Mouse (Mus musculus): Measurements from ENCODE around the gene Sema5b. TPM values are rescaled to one million over a fixed set of nuclear protein-coding genes. Genes with fewer than 3 reads are reported as not detected.
A peak's percentile ranks its signal among the peaks of the same experiment; 100 is the strongest.

Sema5b gene
- 3.9 and 4.3 TPM in 2 replicates for total RNA-seq (2021)
- long read RNA-seq, experiment 1, partial matches to known transcripts = 3 of 4 reads
- long read RNA-seq, experiment 1, other reads (novel, unspliced or antisense) = 0 of 4 reads
- long read RNA-seq, experiment 2, partial matches to known transcripts = 2 of 2 reads
- long read RNA-seq, experiment 2, other reads (novel, unspliced or antisense) = 0 of 2 reads

DNA sequence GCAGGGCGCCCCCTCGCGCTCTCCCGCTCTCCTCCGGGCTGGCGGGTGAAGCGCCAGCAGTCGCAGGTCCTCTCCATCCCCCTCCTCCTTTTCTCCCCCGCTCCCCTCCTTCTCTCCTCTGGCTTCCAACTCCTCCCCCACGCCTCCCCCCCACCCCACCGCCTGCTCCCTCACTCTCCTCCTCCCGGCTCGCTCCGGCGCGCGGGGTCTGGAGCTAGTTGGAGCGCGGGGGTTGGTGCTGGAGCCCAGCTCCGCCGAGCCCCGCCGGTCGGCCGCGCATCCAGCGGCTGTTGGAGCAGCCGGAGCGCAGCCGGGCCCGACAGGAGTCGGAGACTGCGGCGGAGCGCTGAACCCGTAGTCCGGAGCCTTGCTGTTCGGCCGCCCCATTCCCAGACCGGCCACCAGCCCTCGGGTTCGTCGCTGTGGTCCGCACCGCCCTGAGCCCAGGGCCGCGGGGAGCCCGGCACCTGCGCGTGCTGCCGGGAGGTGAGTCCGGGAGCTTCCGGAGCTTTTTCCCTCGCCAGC lies at the start of gene Sema5b:
Gene Sema5b, plus strand, starts transcription at position 29 of the 525 bp plus-strand sequence.
- DNase-seq = peak; percentile 59

DNA sequence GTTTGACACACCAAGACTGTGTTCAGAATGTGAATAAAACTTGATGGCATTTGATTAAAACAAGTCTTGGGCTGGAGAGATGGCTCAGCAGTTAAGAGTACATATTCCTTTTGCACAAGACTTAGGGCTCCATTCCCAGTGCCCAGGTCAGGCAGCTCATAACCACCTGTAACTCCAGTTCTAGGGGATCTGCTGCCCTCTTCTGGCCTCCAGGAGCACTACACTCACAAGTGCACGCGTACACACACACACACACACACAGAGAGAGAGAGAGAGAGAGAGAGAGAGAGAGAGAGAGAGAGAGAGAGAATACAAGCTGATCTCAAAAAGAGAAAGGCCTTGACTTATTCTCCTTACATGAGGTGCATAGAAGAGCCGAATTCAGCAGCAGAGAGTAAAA lies 40.6 kb upstream of the Sema5b start:
- no peak for DNase-seq

DNA sequence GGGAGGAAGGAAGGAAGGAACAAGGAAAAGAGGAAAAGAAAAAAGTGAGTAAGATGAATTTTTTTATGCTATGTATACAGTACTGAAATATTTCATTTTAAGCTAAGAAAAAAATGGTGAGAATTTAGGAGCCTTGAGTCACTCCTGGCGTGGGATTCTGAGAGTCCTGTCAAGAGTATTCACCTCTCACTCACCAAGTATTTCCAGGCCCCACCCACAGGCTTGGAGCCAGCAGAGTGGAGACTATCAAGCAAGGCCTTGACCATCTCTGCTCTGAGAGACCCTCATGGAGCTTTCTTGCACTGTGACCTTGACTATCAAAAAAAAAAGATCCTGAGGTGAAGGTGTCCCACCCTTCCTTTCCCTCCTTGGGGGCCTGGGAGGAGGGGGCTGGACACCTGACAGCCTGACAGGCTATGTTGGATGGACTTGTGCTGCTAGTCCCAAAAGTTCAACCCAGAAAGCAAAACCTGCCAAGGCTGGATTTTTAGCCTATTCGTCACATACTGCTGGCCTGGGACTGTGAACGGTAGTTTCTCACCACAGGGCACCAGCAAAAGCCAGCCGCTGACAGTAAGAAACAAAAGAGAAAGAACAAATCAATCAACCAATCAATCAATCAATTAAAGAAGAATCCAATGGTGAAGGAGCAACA lies 39.7 kb upstream of the Sema5b start:
- DNase-seq = no peak

DNA sequence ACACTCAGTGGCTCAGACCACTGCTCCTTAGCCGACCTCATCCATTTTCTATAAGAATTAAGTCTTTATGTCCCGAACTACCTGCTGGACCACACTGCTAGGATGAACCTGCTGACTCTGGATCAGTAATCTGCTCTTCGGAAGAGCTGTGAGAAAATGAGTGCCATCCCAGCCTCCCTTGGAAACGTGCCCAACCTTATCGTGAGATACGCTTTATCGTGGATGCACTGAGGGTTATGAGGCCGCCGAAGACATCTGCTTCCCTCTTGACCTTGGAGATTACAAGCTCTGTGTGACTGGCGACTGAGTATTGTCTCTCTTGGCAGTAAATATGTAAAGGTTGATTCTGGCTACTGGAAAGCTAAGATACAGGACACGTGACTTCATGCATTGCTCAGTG lies 38.5 kb upstream of the Sema5b start:
- DNase-seq = no peak

DNA sequence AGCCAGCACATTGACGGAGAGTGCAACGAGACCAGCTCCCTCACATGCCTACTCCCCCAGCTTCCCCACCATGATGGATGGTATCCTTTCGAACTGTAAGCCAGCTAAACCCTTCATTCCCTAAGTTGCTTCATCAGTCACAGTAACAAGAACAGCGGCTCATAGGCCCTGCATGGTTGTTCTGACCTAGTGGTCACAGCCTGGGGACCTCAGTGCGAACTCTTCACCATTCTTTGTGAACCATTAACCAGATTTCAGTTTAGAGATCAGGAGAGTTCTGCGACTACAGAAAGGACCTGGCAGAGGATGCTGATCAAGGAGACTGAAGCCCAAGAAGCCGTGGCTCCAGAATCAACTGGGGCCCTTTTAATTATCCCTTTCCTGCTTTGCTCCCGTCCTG lies 36.7 kb upstream of the Sema5b start:
- no peak for DNase-seq

DNA sequence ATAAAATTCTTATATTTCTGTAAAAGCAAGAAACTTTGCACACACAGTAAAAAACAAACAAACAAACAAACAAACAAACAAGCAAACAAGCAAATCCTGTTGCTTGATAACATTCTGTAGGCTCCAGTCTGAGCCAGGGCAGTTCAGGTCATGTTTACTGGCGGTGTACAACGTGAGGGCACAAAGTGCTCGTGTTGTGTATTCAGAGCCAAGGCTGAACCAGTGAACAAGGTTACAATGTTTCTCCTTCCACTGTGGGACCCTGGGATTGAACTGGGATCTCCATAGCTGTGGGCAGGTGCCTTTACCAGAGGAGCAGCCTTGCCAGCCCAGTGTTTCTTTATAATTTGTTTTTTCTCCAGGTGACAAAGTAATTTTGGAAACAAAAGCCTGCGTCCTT lies 35.2 kb upstream of the Sema5b start:
- no peak for DNase-seq

DNA sequence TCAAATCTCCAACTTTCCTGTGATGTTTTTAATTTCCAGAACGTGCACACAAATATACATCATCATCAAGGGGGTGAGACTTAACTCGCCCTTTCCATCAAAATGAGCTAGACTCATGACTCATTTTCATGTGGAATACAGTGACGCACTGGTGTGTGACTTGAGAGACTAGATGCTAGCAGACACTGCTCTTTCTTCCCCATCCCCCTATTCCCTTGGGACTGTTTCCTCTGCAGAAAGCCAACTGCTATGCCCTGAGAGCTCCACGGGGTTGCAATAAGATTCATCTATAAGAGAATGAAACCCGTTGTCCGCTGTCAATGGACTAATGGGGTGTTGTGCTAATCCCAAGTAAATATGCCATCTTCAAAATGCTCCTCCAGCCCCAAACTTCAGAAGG lies 32.4 kb upstream of the Sema5b start:
- DNase-seq = no peak

DNA sequence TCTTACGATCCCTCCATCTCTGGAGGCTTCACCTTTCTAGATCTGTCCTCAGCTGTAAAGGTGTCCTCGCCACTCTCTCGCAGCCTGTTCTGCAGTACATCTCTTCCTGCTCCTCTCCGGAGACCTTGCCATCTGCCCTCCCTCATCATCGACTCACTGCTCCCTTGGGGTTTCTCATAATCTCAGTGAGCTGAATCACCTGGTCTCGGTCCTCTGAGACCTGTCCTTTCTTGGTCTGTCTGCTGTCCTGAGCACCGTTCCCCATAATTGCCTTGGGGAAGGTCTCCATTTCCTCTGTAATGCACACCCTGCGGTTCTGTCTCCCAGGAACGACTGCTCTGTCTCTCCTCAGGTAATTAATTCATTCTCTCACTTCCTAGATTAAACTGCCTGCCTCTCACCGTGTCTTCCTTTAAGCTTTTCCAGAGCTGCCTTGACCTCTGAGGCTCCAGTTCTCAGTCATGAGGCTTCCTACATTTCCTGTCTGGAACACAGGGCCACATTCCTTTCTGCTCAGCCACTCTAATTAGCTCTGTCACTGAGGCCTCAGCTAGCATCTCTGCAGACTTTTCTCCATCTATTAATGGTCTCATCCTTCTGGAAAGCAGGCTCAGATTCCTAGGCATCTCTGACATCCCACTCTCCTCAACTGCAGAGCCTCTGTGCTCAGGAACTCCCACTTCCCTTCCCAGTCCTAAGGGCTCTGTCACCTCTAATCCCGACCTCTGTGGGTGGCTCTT lies 31.4 kb upstream of the Sema5b start:
- DNase-seq = no peak

DNA sequence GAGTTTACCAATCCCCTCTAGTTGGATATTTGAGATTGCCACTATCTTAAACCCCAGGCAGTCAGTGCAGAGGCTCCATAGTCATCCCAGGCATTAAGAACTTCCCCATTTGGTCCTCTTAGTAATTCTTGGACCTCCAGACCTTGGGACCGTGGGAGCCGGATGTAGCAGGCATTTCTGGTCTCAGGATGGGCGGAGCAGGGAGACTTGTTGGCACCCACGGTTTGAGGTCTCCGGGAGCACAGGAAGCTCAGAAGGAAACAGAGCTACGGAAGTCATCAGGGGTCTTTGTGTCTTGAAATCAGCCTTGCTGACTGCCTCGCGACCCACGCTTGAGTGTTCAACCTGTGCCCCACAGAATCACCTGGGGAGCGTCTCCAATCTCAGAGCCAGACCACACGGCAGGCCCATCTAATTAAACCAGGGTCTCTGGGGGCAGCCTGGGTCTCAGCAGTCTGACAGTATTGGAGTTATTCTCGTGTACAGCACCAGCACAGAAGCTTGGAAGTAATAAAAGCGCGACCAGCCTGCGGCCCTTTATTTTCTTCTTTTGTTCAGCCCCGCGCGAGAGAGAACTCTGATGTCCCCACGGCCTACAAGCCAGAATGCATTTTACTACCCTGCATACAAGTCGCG lies 24.9 kb upstream of the Sema5b start:
- DNase-seq = peak; percentile 45

DNA sequence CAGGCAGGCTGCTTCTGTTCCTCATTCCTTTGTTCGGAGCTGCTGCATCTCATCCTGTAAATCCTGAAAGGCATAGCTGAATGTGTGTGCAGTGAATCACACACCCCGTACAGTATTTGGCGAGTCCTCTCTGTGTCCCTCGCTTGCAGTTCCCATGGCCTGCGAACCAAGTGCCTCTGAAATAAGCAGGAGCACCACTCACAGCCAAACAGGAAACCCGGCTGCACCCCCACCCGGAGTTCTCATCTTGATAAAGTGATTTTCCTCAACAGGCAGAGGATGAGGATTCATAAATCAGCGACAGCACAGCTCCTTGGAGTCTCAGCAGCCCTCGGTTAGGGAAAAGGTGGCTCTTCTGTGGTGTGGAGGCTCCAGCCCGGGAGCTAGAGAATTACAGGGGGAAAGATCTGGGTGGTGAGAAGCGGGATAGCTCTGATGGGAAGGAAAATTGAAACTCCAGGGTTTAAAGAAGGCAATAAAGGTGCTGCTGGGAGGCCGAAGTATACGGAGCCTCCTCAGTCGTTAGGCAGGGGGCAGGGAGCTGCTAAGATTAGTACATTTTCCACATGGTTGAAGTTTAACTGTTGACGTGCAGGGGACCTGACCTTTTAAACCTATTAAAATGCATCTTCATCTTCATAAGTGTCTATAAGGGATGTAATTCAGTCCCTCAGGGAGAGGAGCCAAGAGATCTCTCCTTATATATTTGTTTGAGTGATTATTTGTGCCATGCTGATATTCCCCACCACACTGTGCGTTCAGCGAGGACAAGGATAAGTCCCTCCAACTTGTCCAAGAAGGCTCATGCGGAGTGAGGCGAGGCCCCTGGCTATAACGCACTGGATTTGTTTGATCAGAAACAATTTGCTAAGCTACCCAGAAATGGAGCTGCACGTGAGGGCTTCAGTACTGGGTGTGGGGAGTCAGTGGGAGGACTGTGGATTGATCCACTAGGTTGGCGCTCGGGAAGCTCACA lies 22.7 kb upstream of the Sema5b start:
- DNase-seq = peak; percentile 54

DNA sequence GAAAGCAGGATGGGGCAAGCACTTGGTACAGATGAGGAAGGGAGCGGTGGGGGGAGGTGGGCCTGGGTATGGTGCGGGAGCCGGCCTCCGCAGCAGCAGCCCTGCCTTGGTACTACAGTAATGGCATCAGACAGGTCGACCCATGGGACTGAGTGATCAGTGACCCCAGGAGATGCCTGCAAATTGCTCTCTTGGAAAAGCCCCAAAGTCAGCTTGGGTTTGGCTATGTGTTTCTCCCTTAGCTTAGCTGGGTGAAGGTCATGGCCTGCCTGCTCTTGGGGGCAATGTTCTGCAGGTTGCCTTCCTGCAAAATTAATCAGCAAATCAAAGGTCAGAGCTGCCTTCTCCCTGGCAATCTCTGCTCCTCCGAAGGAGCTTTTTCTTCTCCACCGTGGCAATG lies 21.7 kb upstream of the Sema5b start:
- DNase-seq = no peak

DNA sequence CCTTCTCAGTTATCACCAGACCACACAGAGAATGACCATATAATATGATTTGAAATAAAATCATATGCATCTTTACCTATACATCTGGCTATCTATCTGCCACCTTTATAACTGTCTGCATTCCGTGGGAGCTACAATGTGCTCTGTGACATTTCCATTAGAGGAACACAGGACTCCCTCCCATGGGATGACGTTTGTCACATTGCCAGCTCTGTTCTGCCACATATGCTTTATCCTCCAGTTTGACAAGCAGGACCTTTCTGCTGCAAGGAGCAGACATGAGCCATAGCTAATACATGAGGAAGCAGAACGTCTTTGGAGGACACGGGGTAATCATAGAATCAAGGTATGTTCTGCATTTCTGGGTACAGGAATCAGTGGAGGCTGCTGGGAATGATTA lies 16.7 kb upstream of the Sema5b start:
- no peak for DNase-seq

DNA sequence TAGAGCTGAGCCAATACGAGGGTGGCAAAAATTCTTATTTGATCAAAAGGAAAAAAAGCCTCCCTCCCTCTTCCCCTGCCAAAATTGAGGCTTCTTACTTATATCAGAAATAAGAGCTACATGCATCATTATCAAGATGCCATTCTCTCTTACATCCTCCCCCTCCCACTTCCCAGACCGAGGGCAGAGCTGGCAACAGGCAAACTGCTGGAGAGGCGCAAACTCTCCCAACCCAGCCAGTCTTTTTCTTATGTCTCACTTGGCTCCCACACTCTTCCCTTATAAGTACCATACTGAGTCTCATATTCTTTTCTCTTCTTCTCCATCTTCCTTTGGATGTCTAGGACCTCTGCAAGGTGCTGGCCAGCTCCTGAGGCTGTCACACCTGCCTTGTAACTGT lies 6.3 kb upstream of the Sema5b start:
- DNase-seq = no peak

DNA sequence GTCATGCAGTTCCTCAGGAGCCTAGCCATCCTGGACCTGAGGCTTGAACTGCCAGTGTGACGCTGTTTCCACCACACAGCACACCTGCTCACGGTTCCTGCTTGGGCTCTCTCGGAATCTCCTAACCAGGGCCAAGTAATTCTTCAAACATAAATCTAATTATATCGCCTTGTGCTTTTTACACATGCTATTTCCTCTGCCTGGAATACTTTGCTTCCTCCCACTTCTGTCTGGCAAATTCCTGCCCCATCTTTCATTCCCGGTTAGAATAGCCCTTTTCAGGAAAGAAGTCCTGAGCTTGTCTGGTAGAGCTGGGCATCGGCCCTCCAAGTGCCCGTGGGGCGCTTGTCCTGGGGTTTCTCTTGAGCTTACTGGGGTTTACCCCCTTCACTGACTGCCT lies 3.3 kb upstream of the Sema5b start:
- DNase-seq = no peak

DNA sequence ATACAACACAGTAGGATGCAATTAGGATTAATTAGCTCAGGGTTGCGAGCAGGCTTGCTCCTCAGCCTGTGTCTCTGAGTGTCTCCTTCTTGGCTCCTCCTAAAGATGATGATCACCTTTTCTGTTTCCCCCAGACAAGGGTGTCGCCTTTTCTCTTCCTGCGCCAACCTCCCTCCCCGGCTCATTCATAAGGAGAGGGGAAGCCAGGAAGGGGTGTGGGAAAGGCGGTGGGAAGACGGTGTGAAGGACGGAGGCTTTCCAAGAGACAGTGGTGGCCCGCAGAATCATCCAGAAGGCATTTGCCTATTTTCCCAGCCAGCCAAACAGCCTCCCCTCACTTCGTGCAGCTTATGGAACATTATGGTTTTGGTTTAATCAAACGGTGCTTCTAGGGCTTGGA lies 1.9 kb upstream of the Sema5b start:
- DNase-seq = no peak

DNA sequence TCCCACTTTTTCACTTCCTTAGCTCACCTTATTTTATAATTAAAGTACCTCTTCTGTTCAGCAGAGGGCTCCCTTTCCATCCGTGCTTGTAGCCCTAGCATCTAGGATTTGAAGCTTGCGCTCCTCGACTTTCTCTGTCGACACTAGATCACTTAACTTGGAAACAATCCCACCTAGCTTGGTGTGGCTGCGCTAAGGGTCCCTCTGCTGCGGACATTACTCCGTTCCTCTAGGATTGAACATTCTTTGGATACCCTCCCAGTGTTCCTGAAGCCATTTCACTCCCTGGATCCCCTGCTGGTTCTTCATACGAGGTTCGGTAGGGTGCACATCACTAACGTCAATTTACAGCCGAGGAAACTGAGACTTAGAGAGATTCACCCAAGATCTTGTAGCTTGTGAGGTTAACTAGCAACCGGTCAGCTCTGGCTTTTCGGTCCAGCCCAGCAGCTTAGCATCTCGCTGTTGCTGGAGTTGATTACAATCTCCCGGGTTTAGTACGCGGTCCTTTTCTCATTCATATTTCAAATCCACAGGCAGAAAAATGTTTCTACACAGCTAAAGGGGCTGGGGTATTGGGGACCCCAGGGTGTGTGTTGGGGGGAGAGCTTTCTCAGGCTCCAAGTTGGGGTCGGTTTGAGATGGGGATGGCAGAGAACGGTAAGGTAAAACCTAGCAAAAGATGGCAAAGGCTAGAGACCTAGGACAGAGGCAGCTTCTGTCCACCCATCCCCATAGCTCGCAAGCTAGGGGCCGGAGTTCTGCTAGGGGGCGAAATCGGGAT lies 420 bp upstream of the Sema5b start:
- peak; percentile 47 for DNase-seq

DNA sequence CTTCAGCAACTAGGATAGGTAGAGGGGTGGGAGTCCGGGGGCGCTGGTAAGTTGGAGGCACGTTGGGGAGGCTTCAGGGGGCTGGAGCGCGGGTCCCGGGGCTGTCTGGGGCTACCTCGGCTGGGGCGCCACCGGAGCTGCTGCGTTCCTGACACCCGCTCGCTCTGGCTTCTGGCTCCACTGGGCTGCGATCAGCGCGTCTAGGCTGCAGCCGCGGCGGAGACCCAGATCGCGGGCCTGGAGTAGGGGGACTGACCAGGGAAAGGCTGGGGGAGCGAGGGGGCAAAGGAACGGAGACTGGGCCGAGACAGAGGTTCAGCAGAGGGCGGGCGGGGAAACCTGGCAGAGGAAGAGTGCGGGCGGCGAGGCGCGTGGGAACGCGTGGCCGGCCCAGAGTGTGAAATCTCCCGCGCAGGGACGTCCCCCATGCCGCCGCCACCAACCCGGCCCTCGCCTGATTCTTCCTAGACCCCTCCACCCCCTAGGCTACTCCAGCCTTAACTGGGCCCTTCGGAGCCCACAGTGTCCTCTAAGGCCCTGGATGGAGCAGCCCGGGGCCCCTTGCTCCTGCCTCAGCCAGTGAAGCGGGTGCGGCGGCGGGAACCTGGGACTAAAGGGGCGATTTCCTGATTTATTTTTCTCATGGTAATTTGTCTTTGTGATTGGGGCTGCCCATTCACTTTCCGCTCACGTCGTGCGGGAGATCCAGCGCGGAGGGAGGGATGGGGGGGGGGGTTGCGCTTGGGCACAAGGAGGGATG lies 896 bp downstream of the Sema5b start:
- DNase-seq = peak; percentile 51

DNA sequence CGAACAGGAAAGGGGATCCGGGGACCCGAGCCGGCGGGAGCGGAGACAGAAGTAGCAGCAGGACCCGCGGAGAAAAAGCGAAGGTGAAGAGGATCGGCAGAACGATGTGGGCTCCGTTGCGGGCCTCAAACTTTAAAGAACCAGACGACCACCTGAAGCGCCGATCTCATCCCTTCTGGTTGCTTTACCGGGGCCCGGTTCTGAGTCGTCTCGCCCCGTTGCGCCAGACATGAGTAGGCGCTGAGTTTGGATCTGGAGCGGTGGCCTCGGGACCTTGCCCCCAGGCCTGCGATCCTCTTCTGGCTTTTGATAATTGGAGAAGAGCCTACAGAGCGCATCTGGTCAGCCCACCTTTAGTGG lies 1.5 kb downstream of the Sema5b start:
- no peak for DNase-seq

DNA sequence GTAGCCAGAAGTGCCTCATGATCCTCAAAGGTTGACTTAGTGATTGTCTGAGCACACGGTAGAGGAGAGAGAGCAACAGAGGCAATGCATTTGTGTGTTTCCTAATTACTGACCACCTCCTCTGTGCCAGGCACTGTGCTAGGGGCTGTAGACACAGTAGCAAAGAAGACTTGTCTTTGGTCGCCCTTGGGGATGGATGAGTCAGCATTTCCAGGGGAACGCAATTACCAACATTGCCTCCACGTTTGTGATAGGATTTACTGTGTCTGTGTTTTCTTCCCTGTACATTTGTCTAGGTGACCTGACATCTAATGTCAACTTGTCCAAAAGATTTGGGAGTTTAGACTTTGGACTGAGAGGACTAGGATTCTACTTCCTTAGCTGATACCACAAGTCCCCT lies 4.8 kb downstream of the Sema5b start:
- no peak for DNase-seq

DNA sequence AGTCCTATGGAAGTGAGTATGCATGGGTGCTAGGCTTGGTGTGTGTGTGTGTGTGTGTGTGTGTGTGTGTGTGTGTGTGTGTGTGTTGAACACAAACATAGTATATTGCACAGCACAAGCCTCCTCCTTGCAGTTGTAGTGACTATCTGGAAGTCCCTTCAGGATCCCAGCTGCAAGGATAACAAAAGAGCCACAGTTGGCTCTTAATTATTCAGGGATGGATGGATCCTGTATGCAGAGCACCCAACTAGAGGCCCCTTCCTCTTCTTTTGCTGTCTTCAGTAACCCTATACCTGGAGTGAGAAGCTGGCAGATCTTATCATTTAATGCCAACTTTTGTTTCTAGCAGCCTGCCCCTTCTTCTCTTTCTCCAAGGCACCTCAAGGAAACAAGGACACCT lies 7.0 kb downstream of the Sema5b start:
- no peak for DNase-seq
